Mouse (Mus musculus): ENCODE measurements around the gene Gpc5. TPM values are rescaled to one million over a fixed set of nuclear protein-coding genes. Genes with fewer than 3 reads are reported as not detected.
"Not testable (repeated sequence)": the region's sequence is repeated elsewhere in the genome, so short reads cannot be mapped to it uniquely, and the experiment has no call there.

The Gpc5 gene
- polyA plus RNA-seq, 1 experiment: 23.0 TPM

GRCm38 (mm10) chr14:115049831-115050230 is 42.2 kb upstream of the Gpc5 start:
- no peak for TF ChIP-seq POLR2A (IDR thresholded peaks at IDR 0.05; ENCODE audit: borderline replicate concordance, insufficient read depth, low read length)
- TF ChIP-seq CTCF (IDR thresholded peaks at IDR 0.05; ENCODE audit: borderline replicate concordance, insufficient read depth, low read depth, low read length): no peak
- H3K27ac ChIP-seq (ENCODE audit: insufficient read depth, low read length): no peak overlapping the region
- H3K4me1 ChIP-seq (ENCODE audit: control insufficient read depth, insufficient read depth, low read length): no peaks in the 10 kb centered on the region
- no peak overlapping the region for H3K4me3 ChIP-seq (replicated peaks; ENCODE audit: insufficient read depth, low read depth, low read length)
- DNase-seq: no peak
- no peaks in the 10 kb centered on the region for H3K27me3 ChIP-seq (ENCODE audit: control insufficient read depth, insufficient read depth, low read length)

GRCm38 (mm10) chr14:115051106-115051760 is 40.8 kb upstream of the Gpc5 start:
- H3K27ac ChIP-seq (ENCODE audit: insufficient read depth, low read length): no peak overlapping the region
- no peak overlapping the region for H3K4me3 ChIP-seq (replicated peaks; ENCODE audit: insufficient read depth, low read depth, low read length)
- DNase-seq: no peak
- H3K27me3 ChIP-seq (ENCODE audit: control insufficient read depth, insufficient read depth, low read length): no peaks in the 10 kb centered on the region
- H3K4me1 ChIP-seq (ENCODE audit: control insufficient read depth, insufficient read depth, low read length): no peaks in the 10 kb centered on the region
- WGBS: 85% methylated on average over 5 of the region's 5 CpGs
- no peak for TF ChIP-seq POLR2A (IDR thresholded peaks at IDR 0.05; ENCODE audit: borderline replicate concordance, insufficient read depth, low read length)
- TF ChIP-seq CTCF (IDR thresholded peaks at IDR 0.05; ENCODE audit: borderline replicate concordance, insufficient read depth, low read depth, low read length): no peak

- DNase-seq: no peak
- no peaks in the 10 kb centered on the region for H3K27me3 ChIP-seq (ENCODE audit: control insufficient read depth, insufficient read depth, low read length)
- H3K4me1 ChIP-seq (ENCODE audit: control insufficient read depth, insufficient read depth, low read length): no peaks in the 10 kb centered on the region
- TF ChIP-seq POLR2A (IDR thresholded peaks at IDR 0.05; ENCODE audit: borderline replicate concordance, insufficient read depth, low read length): no peak
- no peak for TF ChIP-seq CTCF (IDR thresholded peaks at IDR 0.05; ENCODE audit: borderline replicate concordance, insufficient read depth, low read depth, low read length)
- no peak overlapping the region for H3K4me3 ChIP-seq (replicated peaks; ENCODE audit: insufficient read depth, low read depth, low read length)
- H3K27ac ChIP-seq (ENCODE audit: insufficient read depth, low read length): no peak overlapping the region
- 95% methylated on average over 4 of the region's 4 CpGs for WGBS
These were observed 39.6 kb upstream of the Gpc5 start for GRCm38 (mm10) chr14:115052371-115052770.

GRCm38 (mm10) chr14:115054252-115054651 is 37.8 kb upstream of the Gpc5 start:
- no peaks in the 10 kb centered on the region for H3K27me3 ChIP-seq (ENCODE audit: control insufficient read depth, insufficient read depth, low read length)
- WGBS: 94% methylated on average over 4 of the region's 4 CpGs
- H3K4me3 ChIP-seq (replicated peaks; ENCODE audit: insufficient read depth, low read depth, low read length): no peak overlapping the region
- TF ChIP-seq CTCF (IDR thresholded peaks at IDR 0.05; ENCODE audit: borderline replicate concordance, insufficient read depth, low read depth, low read length): no peak
- no peak for TF ChIP-seq POLR2A (IDR thresholded peaks at IDR 0.05; ENCODE audit: borderline replicate concordance, insufficient read depth, low read length)
- H3K27ac ChIP-seq (ENCODE audit: insufficient read depth, low read length): no peak overlapping the region
- DNase-seq: no peak
- no peaks in the 10 kb centered on the region for H3K4me1 ChIP-seq (ENCODE audit: control insufficient read depth, insufficient read depth, low read length)

- H3K4me3 ChIP-seq (replicated peaks; ENCODE audit: insufficient read depth, low read depth, low read length): no peak overlapping the region
- H3K27ac ChIP-seq (ENCODE audit: insufficient read depth, low read length): no peak overlapping the region
- H3K27me3 ChIP-seq (ENCODE audit: control insufficient read depth, insufficient read depth, low read length): no peaks in the 10 kb centered on the region
- H3K4me1 ChIP-seq (ENCODE audit: control insufficient read depth, insufficient read depth, low read length): no peaks in the 10 kb centered on the region
- DNase-seq: no peak
- 93% methylated on average over 4 of the region's 4 CpGs for WGBS
- no peak for TF ChIP-seq POLR2A (IDR thresholded peaks at IDR 0.05; ENCODE audit: borderline replicate concordance, insufficient read depth, low read length)
- TF ChIP-seq CTCF (IDR thresholded peaks at IDR 0.05; ENCODE audit: borderline replicate concordance, insufficient read depth, low read depth, low read length): no peak
These were observed 34.5 kb upstream of the Gpc5 start for GRCm38 (mm10) chr14:115057524-115057923.

GRCm38 (mm10) chr14:115066164-115066563 is 25.9 kb upstream of the Gpc5 start:
- H3K4me1 ChIP-seq (ENCODE audit: control insufficient read depth, insufficient read depth, low read length); H3K4me3 ChIP-seq (replicated peaks; ENCODE audit: insufficient read depth, low read depth, low read length); H3K27me3 ChIP-seq (ENCODE audit: control insufficient read depth, insufficient read depth, low read length); H3K27ac ChIP-seq (ENCODE audit: insufficient read depth, low read length); DNase-seq: not testable (repeated sequence)
- 53% methylated on average over 2 of the region's 2 CpGs for WGBS

- Histone ChIP-seq H3K27me3 (ENCODE audit: control insufficient read depth, insufficient read depth, low read length) (no peaks in the 10 kb centered on the region; the same call in 1 of the 2 replicates), H3K4me3 (replicated peaks; ENCODE audit: insufficient read depth, low read depth, low read length) (no peak overlapping the region), H3K4me1 (ENCODE audit: control insufficient read depth, insufficient read depth, low read length) (no peaks in the 10 kb centered on the region), H3K27ac (ENCODE audit: insufficient read depth, low read length) (no peak overlapping the region)
- TF ChIP-seq CTCF (IDR thresholded peaks at IDR 0.05; ENCODE audit: borderline replicate concordance, insufficient read depth, low read depth, low read length): peak; percentile 72
- TF ChIP-seq POLR2A (IDR thresholded peaks at IDR 0.05; ENCODE audit: borderline replicate concordance, insufficient read depth, low read length): no peak
- WGBS: 29% methylated on average over 6 of the region's 6 CpGs
- DNase-seq: peak; percentile 18 to 19
These were observed 21.5 kb upstream of the Gpc5 start for GRCm38 (mm10) chr14:115070534-115070933.

- no peak for TF ChIP-seq POLR2A (IDR thresholded peaks at IDR 0.05; ENCODE audit: borderline replicate concordance, insufficient read depth, low read length)
- TF ChIP-seq CTCF (IDR thresholded peaks at IDR 0.05; ENCODE audit: borderline replicate concordance, insufficient read depth, low read depth, low read length): no peak
- H3K4me3 ChIP-seq (replicated peaks; ENCODE audit: insufficient read depth, low read depth, low read length): no peak overlapping the region
- 34% methylated on average over 9 of the region's 9 CpGs for WGBS
- no peaks in the 10 kb centered on the region for H3K4me1 ChIP-seq (ENCODE audit: control insufficient read depth, insufficient read depth, low read length)
- H3K27ac ChIP-seq (ENCODE audit: insufficient read depth, low read length): no peak overlapping the region
- no peak for DNase-seq
- no peaks in the 10 kb centered on the region; the same call in 1 of the 2 replicates for H3K27me3 ChIP-seq (ENCODE audit: control insufficient read depth, insufficient read depth, low read length)
These were observed 14.7 kb upstream of the Gpc5 start for GRCm38 (mm10) chr14:115077340-115077739.
